Comparison of ENCODE assay signal across 10 mouse cellular contexts in the genomic region with DNA sequence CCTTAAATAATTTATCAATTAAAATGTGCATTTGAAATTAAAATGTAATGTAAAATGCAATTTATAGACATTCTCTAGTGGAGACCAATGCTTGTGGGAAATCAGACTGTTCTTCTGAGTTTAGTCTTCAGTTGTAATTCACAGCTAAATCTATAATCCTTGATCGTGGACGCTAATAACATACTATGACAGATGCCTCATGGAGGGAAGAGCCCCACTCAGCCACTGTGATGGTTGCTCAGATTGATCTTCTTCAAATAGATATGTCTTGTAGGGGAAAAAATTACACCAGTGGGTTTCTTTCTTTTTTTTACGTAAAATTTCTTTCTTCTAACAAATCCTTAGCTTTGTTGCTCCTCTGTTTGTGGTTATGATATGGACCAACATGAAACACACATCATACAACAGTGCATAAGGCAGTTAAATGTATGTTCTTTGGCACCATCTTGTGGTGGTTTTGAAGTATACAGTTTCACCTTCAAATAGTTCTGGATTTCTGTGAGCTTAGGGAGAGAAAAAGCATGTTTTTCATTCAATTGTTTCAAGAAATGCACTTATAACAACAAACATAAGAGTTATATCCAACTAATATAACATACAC.
DNase-seq lines count a peak whose midpoint lies in the region; ATAC-seq and TF ChIP-seq lines count a peak whose summit lies in the region.
"Had no signal": no experiment of that assay in that cellular context is flagged by ENCODE, and none has a peak within 500 bp of the region (broad histone marks: within the 10 kb centered on the region; RNA-seq: fewer than 3 reads in every experiment).

No protein-coding gene starts in this region.

- H3K4me1 ChIP-seq in lung, embryonic 14.5 days (ENCODE audit: insufficient read depth), result no peaks in the 10 kb centered on the region
- no peaks in the 10 kb centered on the region for H3K4me1 ChIP-seq in forebrain, postnatal 0 days (ENCODE audit: insufficient read depth)
- H3K4me1 ChIP-seq: embryonic facial prominence, embryonic 12.5 days had no signal

- TF ChIP-seq CTCF in lung, embryonic 14.5 days (IDR thresholded peaks at IDR 0.05; ENCODE audit: low read depth), result peak; percentile 54
- TF ChIP-seq CTCF in forebrain, postnatal 0 days (IDR thresholded peaks at IDR 0.05; ENCODE audit: low read depth), result peak; percentile 78

- H3K4me2 ChIP-seq in lung, embryonic 14.5 days, result no peak overlapping the region
- no peak overlapping the region for H3K4me2 ChIP-seq in forebrain, postnatal 0 days (ENCODE audit: low read depth)
- H3K4me2 ChIP-seq: embryonic facial prominence, embryonic 12.5 days had no signal

- H3K9me3 ChIP-seq in lung, embryonic 14.5 days (ENCODE audit: low read depth, low read length), result no peaks in the 10 kb centered on the region
- no peaks in the 10 kb centered on the region for H3K9me3 ChIP-seq in forebrain, postnatal 0 days (ENCODE audit: low read length)
- H3K9me3 ChIP-seq: embryonic facial prominence, embryonic 12.5 days had no signal

- WGBS in lung, embryonic 14.5 days, result 61% methylated on average over 3 of the region's 3 CpGs
- WGBS in forebrain, postnatal 0 days, result 53% methylated on average over 3 of the region's 3 CpGs

- no peak overlapping the region for H3K4me3 ChIP-seq in lung, embryonic 14.5 days (ENCODE audit: low read depth, low read length)
- H3K4me3 ChIP-seq in forebrain, postnatal 0 days (ENCODE audit: low read depth, low read length), result no peak overlapping the region
- H3K4me3 ChIP-seq: embryonic facial prominence, embryonic 12.5 days had no signal

- no peak; the same call in 1 of the 2 replicates for ATAC-seq in lung, embryonic 14.5 days (ENCODE audit: insufficient read depth)
- peak; percentile 90 for ATAC-seq in forebrain, postnatal 0 days

- peak; percentile 17 to 64 for DNase-seq in cerebellum, postnatal 10 days
- no peak for DNase-seq in cerebellum, adult 18-20 months
- peak; percentile 69 for DNase-seq in lung, embryonic 14.5 days
- DNase-seq in lung, postnatal 25 days (ENCODE audit: low spot score), result no peak
- DNase-seq in forebrain, postnatal 0 days, result peak; percentile 74
- peak; percentile 76 for DNase-seq in retina, embryonic 14.5 days (ENCODE audit: low spot score)
- DNase-seq in B cell, adult 2 months, result no peak
- DNase-seq in cerebellum, adult 9-11 months, result no peak
- DNase-seq: kidney, postnatal 36 days had no signal

- H3K36me3 ChIP-seq in lung, embryonic 14.5 days (ENCODE audit: insufficient read depth), result no peaks in the 10 kb centered on the region
- H3K36me3 ChIP-seq in forebrain, postnatal 0 days (ENCODE audit: insufficient read depth), result no peaks in the 10 kb centered on the region
- H3K36me3 ChIP-seq: embryonic facial prominence, embryonic 12.5 days had no signal

- no peaks in the 10 kb centered on the region for H3K27me3 ChIP-seq in lung, embryonic 14.5 days (ENCODE audit: insufficient read depth, low read length)
- H3K27me3 ChIP-seq in forebrain, postnatal 0 days (ENCODE audit: insufficient read depth, low read length), result no peaks in the 10 kb centered on the region
- H3K27me3 ChIP-seq: embryonic facial prominence, embryonic 12.5 days had no signal

- no peak overlapping the region for H3K27ac ChIP-seq in lung, embryonic 14.5 days (ENCODE audit: low read depth)
- H3K27ac ChIP-seq in forebrain, postnatal 0 days (ENCODE audit: low read depth, low read length), result no peak overlapping the region
- H3K27ac ChIP-seq: embryonic facial prominence, embryonic 12.5 days had no signal

- no peak overlapping the region for H3K9ac ChIP-seq in lung, embryonic 14.5 days
- no peak overlapping the region for H3K9ac ChIP-seq in forebrain, postnatal 0 days
- H3K9ac ChIP-seq: embryonic facial prominence, embryonic 12.5 days had no signal

Comparison
In these comparisons a context has a peak if more than half of its experiments do, and no peak if none do; other contexts are left out.
1. DNase-seq: peak in cerebellum, postnatal 10 days (2 of 2), lung, embryonic 14.5 days (single experiment), forebrain, postnatal 0 days (single experiment) and retina, embryonic 14.5 days (single experiment); none in cerebellum, adult 18-20 months (0 of 2), lung, postnatal 25 days (single experiment), B cell, adult 2 months (0 of 2) and cerebellum, adult 9-11 months (single experiment).